Comparison of ENCODE assay signal across 8 mouse cellular contexts in genomic region chr13:111805738-111806722, GRCm38 (mm10). TPM values are rescaled to one million over a fixed set of nuclear protein-coding genes. Genes with fewer than 3 reads are reported as not detected.
DNase-seq lines count a peak whose midpoint lies in the region; ATAC-seq and TF ChIP-seq lines count a peak whose summit lies in the region.

No protein-coding gene starts in this region.

- H3K27ac ChIP-seq in heart, embryonic 11.5 days (ENCODE audit: low read depth, low read length) = no peak overlapping the region
- peak overlapping the region; percentile 44; the same call in 1 of the 2 replicates for H3K27ac ChIP-seq in embryonic facial prominence, embryonic 15.5 days (replicated peaks)
- H3K27ac ChIP-seq in liver, postnatal 0 days (ENCODE audit: low read depth) = peak overlapping the region; percentile 98

- DNase-seq in heart, postnatal 25 days (ENCODE audit: low spot score) = no peak
- DNase-seq in 416B (ENCODE audit: low read depth) = peak; percentile 71
- DNase-seq in liver, postnatal 0 days = peak; percentile 14
- DNase-seq in right cerebral cortex, postnatal 10 days (ENCODE audit: low spot score in 2 of 2) = no peak
- no peak for DNase-seq in left cerebral cortex, postnatal 25 days (ENCODE audit: low spot score in 2 of 2)
- DNase-seq in thymus, postnatal 14 days = no peak

- peaks cover 24% of the 10 kb centered on the region for H3K4me1 ChIP-seq in heart, embryonic 11.5 days (ENCODE audit: control insufficient read depth, insufficient read depth, low read length)
- H3K4me1 ChIP-seq in embryonic facial prominence, embryonic 15.5 days = peaks cover 54% of the 10 kb centered on the region
- H3K4me1 ChIP-seq in liver, postnatal 0 days (ENCODE audit: insufficient read depth) = peaks cover 56% of the 10 kb centered on the region

- intact Hi-C loops in heart, postnatal 25 days (cut with DNase I) = loop anchor here (5.0 kb wide), 4 partner anchors 61 to 391 kb away; no protein-coding TSS in a partner anchor
- intact Hi-C loops in left cerebral cortex, postnatal 25 days (cut with DNase I) = loop anchor here (5.0 kb wide), 3 partner anchors 96 to 391 kb away; no protein-coding TSS in a partner anchor

- 50% methylated on average over 15 of the region's 15 CpGs for WGBS in heart, embryonic 11.5 days (ENCODE audit: insufficient replicate concordance)
- WGBS in embryonic facial prominence, embryonic 15.5 days = 50% methylated on average over 15 of the region's 15 CpGs
- 24% methylated on average over 15 of the region's 15 CpGs for WGBS in liver, postnatal 0 days (ENCODE audit: insufficient replicate concordance)

- no peak for ATAC-seq in heart, embryonic 11.5 days (replicated peaks; ENCODE audit: insufficient number of reproducible peaks, low FRiP score, low TSS enrichment)
- ATAC-seq in embryonic facial prominence, embryonic 15.5 days (ENCODE audit: insufficient number of reproducible peaks, low FRiP score, low TSS enrichment, low read depth) = no peak
- no peak for ATAC-seq in liver, postnatal 0 days

- H3K27me3 ChIP-seq in heart, embryonic 11.5 days (ENCODE audit: control insufficient read depth, insufficient read depth, low read length) = no peaks in the 10 kb centered on the region
- H3K27me3 ChIP-seq in embryonic facial prominence, embryonic 15.5 days = no peaks in the 10 kb centered on the region
- no peaks in the 10 kb centered on the region for H3K27me3 ChIP-seq in liver, postnatal 0 days (ENCODE audit: insufficient read depth, low read length)

- H3K4me2 ChIP-seq in heart, embryonic 11.5 days = peak overlapping the region; percentile 84
- peak overlapping the region; percentile 88; the same call in 1 of the 2 replicates for H3K4me2 ChIP-seq in embryonic facial prominence, embryonic 15.5 days (replicated peaks)
- peak overlapping the region; percentile 91 for H3K4me2 ChIP-seq in liver, postnatal 0 days (ENCODE audit: low read depth, low read length)

- no peak for TF ChIP-seq EP300 in liver, postnatal 0 days (IDR thresholded peaks at IDR 0.05; ENCODE audit: low read depth)

- no peak overlapping the region for H3K4me3 ChIP-seq in heart, embryonic 11.5 days (ENCODE audit: low read depth, low read length)
- H3K4me3 ChIP-seq in embryonic facial prominence, embryonic 15.5 days (replicated peaks) = peak overlapping the region; percentile 90; the same call in 1 of the 2 replicates
- peak overlapping the region; percentile 93 for H3K4me3 ChIP-seq in liver, postnatal 0 days (ENCODE audit: low read depth, low read length)

- H3K9ac ChIP-seq in heart, embryonic 11.5 days (ENCODE audit: low read depth, low read length) = no peak overlapping the region
- H3K9ac ChIP-seq in embryonic facial prominence, embryonic 15.5 days = no peak overlapping the region
- H3K9ac ChIP-seq in liver, postnatal 0 days (replicated peaks) = peak overlapping the region; percentile 58

- TF ChIP-seq CTCF in liver, postnatal 0 days (IDR thresholded peaks at IDR 0.05; ENCODE audit: low read depth) = peak; percentile 59

- no peaks in the 10 kb centered on the region for H3K36me3 ChIP-seq in heart, embryonic 11.5 days (ENCODE audit: control insufficient read depth, insufficient read depth, low read length)
- no peaks in the 10 kb centered on the region for H3K36me3 ChIP-seq in embryonic facial prominence, embryonic 15.5 days
- H3K36me3 ChIP-seq in liver, postnatal 0 days (replicated peaks; ENCODE audit: insufficient read depth, low read length) = no peaks in the 10 kb centered on the region

- H3K9me3 ChIP-seq in heart, embryonic 11.5 days (replicated peaks; ENCODE audit: control insufficient read depth, low read length) = no peaks in the 10 kb centered on the region
- H3K9me3 ChIP-seq in embryonic facial prominence, embryonic 15.5 days (replicated peaks) = no peaks in the 10 kb centered on the region
- H3K9me3 ChIP-seq in liver, postnatal 0 days (ENCODE audit: low read length) = no peaks in the 10 kb centered on the region

RNA-seq across cellular contexts. Expression of gene Map3k1, which starts 2.8 kb away (rescaled TPM):
- 15.8 and 19.3 TPM in 2 replicates for polyA plus RNA-seq in heart, embryonic 11.5 days (2014; fragmentation: Nextera tagmentation; extraction: Ambion mirVana)
- total RNA-seq in heart, postnatal 25 days (2021) = 10 to 100 TPM; 27.9 to 33.0 TPM
- 16.3 and 18.0 TPM in 2 replicates for polyA plus RNA-seq in embryonic facial prominence, embryonic 15.5 days (2015; fragmentation: Nextera tagmentation; extraction: Ambion mirVana)
- polyA plus RNA-seq in liver, postnatal 0 days (2015; fragmentation: Nextera tagmentation; extraction: Ambion mirVana) = 10.8 and 11.5 TPM in 2 replicates
- total RNA-seq in left cerebral cortex, postnatal 25 days (2021) = 10 to 100 TPM in 1 of 2 experiments, 1 to 10 TPM in 1; 8.8 to 10.3 TPM

Comparison
In these comparisons a context has a peak if more than half of its experiments do, and no peak if none do; other contexts are left out.
1. DNase-seq: peak in 416B (single experiment) and liver, postnatal 0 days (single experiment); none in heart, postnatal 25 days (single experiment), right cerebral cortex, postnatal 10 days (0 of 2), left cerebral cortex, postnatal 25 days (0 of 2) and thymus, postnatal 14 days (single experiment).
2. Peak in every context shown above with its lines, with median percentiles within 50 percentile points of each other: H3K4me2 ChIP-seq.